Mouse (Mus musculus) heart, embryonic 16.5 days (tissue): ENCODE data around the gene Foxn3. TPM values are rescaled to one million over a fixed set of nuclear protein-coding genes. Genes with fewer than 3 reads are reported as not detected.

Source experiments
- ATAC-seq: fragments of 200-750 bp; cut with Nextera tagmentation; replicated peaks from 2 replicates; pipeline ENCODE4 v1.8.0; 2017; ENCODE audit warnings: moderate number of reproducible peaks; ENCODE audit not compliant: insufficient read depth, low FRiP score; ENCODE audit errors: extremely low read depth
- H3K27ac ChIP-seq: fragments of 300-500 bp; sonication (generic); 2 replicates; pipeline ENCODE4 v1.5.1; 2014; ENCODE audit warnings: mild to moderate bottlenecking, low read length, control low read depth, moderate library complexity
- H3K27me3 ChIP-seq: fragments of 300-500 bp; sonication (generic); 2 replicates; pipeline ENCODE4 v1.6.1; 2014; ENCODE audit warnings: low read length, mixed read lengths; ENCODE audit not compliant: control insufficient read depth, insufficient read depth
- H3K36me3 ChIP-seq: fragments of 300-500 bp; sonication (generic); 2 replicates; pipeline ENCODE4 v1.6.1; 2014; ENCODE audit not compliant: control insufficient read depth, insufficient read depth
- H3K4me1 ChIP-seq: fragments of 300-500 bp; sonication (generic); 2 replicates; pipeline ENCODE4 v1.6.1; 2014; ENCODE audit warnings: low read length, mixed read lengths; ENCODE audit not compliant: control insufficient read depth, insufficient read depth
- H3K4me2 ChIP-seq: fragments of 300-500 bp; sonication (generic); 2 replicates; pipeline ENCODE4 v1.6.1; 2014; ENCODE audit warnings: low read depth, mild to moderate bottlenecking, control low read depth, low read length
- H3K4me3 ChIP-seq: fragments of 300-500 bp; sonication (generic); 2 replicates; pipeline ENCODE4 v1.5.1; 2014; ENCODE audit warnings: mild to moderate bottlenecking, control low read depth, low read length
- H3K9ac ChIP-seq: fragments of 300-500 bp; sonication (generic); 2 replicates; pipeline ENCODE4 v1.6.1; 2014; ENCODE audit warnings: low read length, control low read depth
- H3K9me3 ChIP-seq: fragments of 300-500 bp; sonication (generic); replicated peaks from 2 replicates; pipeline ENCODE4 v1.6.1; 2016; ENCODE audit warnings: low read length; ENCODE audit not compliant: control insufficient read depth
- WGBS: fragments of 180-500 bp; shearing (Covaris S2); extraction: QIAGEN DNeasy Blood & Tissue Kit; methylation state at CpG from one replicate; pipeline ENCODE4 v1.1.7; 2014; 5-methylcytosine and 5-hydroxymethylcytosine counted together
- polyA plus RNA-seq: library from polyadenylated mRNA; unstranded; fragments of >200 nt; fragmentation: Nextera tagmentation; extraction: Ambion mirVana; gene quantifications from 2 replicates; pipeline ENCODE4 v1.2.1, GENCODE M21; 2015

Gene Foxn3
- polyA plus RNA-seq, 1 experiment from 2014 or later, result 52.1 TPM

DNA sequence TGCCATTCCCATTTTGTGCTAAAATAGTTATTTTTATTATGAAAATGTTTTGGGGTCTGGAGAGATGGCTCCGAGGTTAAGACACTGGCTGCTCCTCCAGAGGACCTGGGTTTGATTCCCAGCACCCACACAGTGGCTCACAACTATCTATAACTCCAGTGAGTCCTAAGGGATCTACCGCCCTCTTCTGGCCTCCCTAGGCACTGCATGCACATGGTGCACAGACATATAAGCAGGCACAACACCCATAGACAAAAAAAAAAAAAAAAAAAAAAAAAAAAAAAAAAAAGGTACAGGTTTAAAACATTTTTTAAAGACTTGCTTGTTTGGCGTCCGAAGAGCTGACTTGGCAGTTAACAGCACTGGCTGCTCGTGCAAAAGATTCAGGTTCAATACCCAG lies 391.2 kb downstream of the Foxn3 start:
- Histone ChIP-seq H3K9me3 (peaks cover 3% of the 10 kb centered on the region; the same call in 1 of the 2 replicates), H3K36me3 (no peaks in the 10 kb centered on the region)

DNA sequence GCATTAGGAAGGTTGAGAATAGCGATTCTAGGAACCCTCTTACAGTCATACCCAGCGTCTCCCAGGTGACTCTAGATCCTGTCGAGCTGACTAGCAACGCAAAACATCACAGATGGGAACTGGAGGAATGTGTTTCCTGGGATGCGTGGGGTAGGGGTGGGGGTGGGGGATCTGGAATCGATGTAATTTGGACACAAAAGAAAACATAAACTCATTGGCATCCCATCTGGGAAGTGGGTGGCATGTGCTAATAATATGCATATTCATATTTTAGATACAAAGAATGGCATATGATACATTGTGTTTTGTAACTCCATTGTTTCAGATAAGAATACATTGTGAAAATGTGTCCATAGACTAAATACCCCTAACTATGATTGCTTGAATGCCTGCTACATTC lies 393.5 kb downstream of the Foxn3 start:
- no peaks in the 10 kb centered on the region for H3K36me3 ChIP-seq
- WGBS, result 84% methylated on average over 6 of the region's 6 CpGs
- H3K27me3 ChIP-seq, result no peaks in the 10 kb centered on the region
- H3K9me3 ChIP-seq, result peaks cover 3% of the 10 kb centered on the region; the same call in 1 of the 2 replicates
- no peak overlapping the region for H3K4me2 ChIP-seq
- no peak overlapping the region for H3K4me3 ChIP-seq
- no peak overlapping the region for H3K9ac ChIP-seq
- ATAC-seq, result no peak
- H3K27ac ChIP-seq, result no peak overlapping the region
- H3K4me1 ChIP-seq, result no peaks in the 10 kb centered on the region

More for the DNA sequence above, 391.2 kb downstream of the Foxn3 start:
- Histone ChIP-seq H3K27me3 (no peaks in the 10 kb centered on the region), H3K9ac (no peak overlapping the region), H3K27ac (no peak overlapping the region), H3K4me1 (no peaks in the 10 kb centered on the region), H3K4me3 (no peak overlapping the region), H3K4me2 (no peak overlapping the region)
- ATAC-seq, result no peak
- 79% methylated on average over 5 of the region's 5 CpGs for WGBS

DNA sequence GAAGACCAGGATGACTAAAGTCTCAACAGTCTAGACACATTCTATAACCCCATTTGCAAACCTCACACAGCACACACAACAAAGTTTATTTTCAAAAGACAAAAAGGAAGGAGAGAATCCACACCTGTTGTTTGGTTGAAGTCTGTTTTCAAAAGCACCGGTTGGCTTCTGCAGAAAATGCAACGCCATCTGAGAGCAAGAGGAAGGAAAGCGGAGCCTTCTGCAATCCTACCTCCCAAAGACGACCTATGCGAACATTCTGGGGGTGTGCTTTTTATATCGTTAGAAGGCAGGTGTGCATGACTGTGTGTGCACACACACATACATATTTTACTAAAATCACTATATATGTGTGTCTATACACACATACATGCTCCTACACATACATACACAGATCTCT lies 397.3 kb downstream of the Foxn3 start:
- no peak overlapping the region for H3K4me3 ChIP-seq
- H3K27me3 ChIP-seq, result no peaks in the 10 kb centered on the region
- no peak for ATAC-seq
- WGBS, result 85% methylated on average over 6 of the region's 6 CpGs
- H3K4me1 ChIP-seq, result no peaks in the 10 kb centered on the region
- no peak overlapping the region for H3K9ac ChIP-seq
- no peaks in the 10 kb centered on the region for H3K36me3 ChIP-seq
- no peak overlapping the region for H3K27ac ChIP-seq
- H3K9me3 ChIP-seq, result no peaks in the 10 kb centered on the region
- H3K4me2 ChIP-seq, result no peak overlapping the region

- H3K4me1 ChIP-seq, result no peaks in the 10 kb centered on the region
- no peak overlapping the region for H3K27ac ChIP-seq
- no peak overlapping the region for H3K9ac ChIP-seq
- no peak for ATAC-seq
- no peak overlapping the region for H3K4me2 ChIP-seq
- no peaks in the 10 kb centered on the region for H3K27me3 ChIP-seq
- 80% methylated on average over 9 of the region's 9 CpGs for WGBS
- H3K4me3 ChIP-seq, result no peak overlapping the region
- H3K9me3 ChIP-seq, result no peaks in the 10 kb centered on the region
- no peaks in the 10 kb centered on the region for H3K36me3 ChIP-seq
Observed at GRCm38 (mm10) chr12:99163342-99163682, 400.1 kb downstream of the Foxn3 start.

- 78% methylated on average over 12 of the region's 12 CpGs for WGBS
- Histone ChIP-seq H3K4me3 (no peak overlapping the region), H3K36me3 (no peaks in the 10 kb centered on the region), H3K4me2 (no peak overlapping the region), H3K9me3 (no peaks in the 10 kb centered on the region), H3K9ac (no peak overlapping the region), H3K27ac (no peak overlapping the region), H3K4me1 (no peaks in the 10 kb centered on the region), H3K27me3 (no peaks in the 10 kb centered on the region)
- ATAC-seq, result no peak
Observed at GRCm38 (mm10) chr12:99162639-99163341, 400.6 kb downstream of the Foxn3 start.

- H3K36me3 ChIP-seq, result no peaks in the 10 kb centered on the region
- peak overlapping the region; percentile 28; the same call in 1 of the 2 replicates for H3K4me2 ChIP-seq
- 60% methylated on average over 10 of the region's 10 CpGs for WGBS
- H3K27ac ChIP-seq, result no peak overlapping the region
- H3K27me3 ChIP-seq, result no peaks in the 10 kb centered on the region
- no peak overlapping the region for H3K4me3 ChIP-seq
- H3K9ac ChIP-seq, result no peak overlapping the region
- no peaks in the 10 kb centered on the region for H3K4me1 ChIP-seq
- ATAC-seq, result no peak
- no peaks in the 10 kb centered on the region for H3K9me3 ChIP-seq
Observed at GRCm38 (mm10) chr12:99162188-99162587, 401.2 kb downstream of the Foxn3 start.

GRCm38 (mm10) chr12:99160061-99160460 lies 403.3 kb downstream of the Foxn3 start:
- no peak overlapping the region for H3K27ac ChIP-seq
- H3K9ac ChIP-seq, result no peak overlapping the region
- WGBS, result 76% methylated on average over 8 of the region's 8 CpGs
- no peaks in the 10 kb centered on the region for H3K4me1 ChIP-seq
- H3K4me2 ChIP-seq, result no peak overlapping the region
- no peak for ATAC-seq
- H3K4me3 ChIP-seq, result no peak overlapping the region
- no peaks in the 10 kb centered on the region for H3K27me3 ChIP-seq
- 0 out of 2 replicates have a peak, but pooled peaks cover 4% of the 10 kb centered on the region for H3K9me3 ChIP-seq
- H3K36me3 ChIP-seq, result no peaks in the 10 kb centered on the region

DNA sequence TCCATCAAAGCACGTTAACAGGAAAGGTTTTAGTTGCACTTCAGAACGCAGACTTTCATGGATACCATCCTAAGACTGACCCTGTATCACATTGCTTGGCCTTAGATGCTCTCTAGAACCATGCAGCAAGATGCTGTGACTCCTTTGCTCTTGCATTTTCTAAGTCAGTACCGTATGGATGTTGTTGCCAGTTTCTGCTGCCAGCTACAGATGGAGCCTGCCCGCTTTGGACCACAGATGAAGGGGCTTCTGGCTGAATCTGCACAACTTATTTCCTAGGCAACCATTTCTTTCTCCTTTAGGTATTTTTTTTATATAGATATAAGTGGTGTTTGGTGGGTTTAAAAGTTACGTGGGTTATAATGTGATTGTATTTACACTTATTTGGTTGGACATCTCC lies 407.5 kb downstream of the Foxn3 start:
- H3K4me1 ChIP-seq, result no peaks in the 10 kb centered on the region
- ATAC-seq, result no peak
- no peaks in the 10 kb centered on the region for H3K27me3 ChIP-seq
- H3K36me3 ChIP-seq, result no peaks in the 10 kb centered on the region
- WGBS, result 84% methylated on average over 5 of the region's 5 CpGs
- H3K9me3 ChIP-seq, result 0 out of 2 replicates have a peak, but pooled peaks cover 4% of the 10 kb centered on the region
- no peak overlapping the region for H3K9ac ChIP-seq
- H3K4me3 ChIP-seq, result no peak overlapping the region
- no peak overlapping the region for H3K4me2 ChIP-seq
- H3K27ac ChIP-seq, result no peak overlapping the region

GRCm38 (mm10) chr12:99154230-99154629 lies 409.2 kb downstream of the Foxn3 start:
- WGBS, result 79% methylated on average over 7 of the region's 7 CpGs

More at GRCm38 (mm10) chr12:99154230-99154629, 409.2 kb downstream of the Foxn3 start:
- H3K36me3 ChIP-seq, result no peaks in the 10 kb centered on the region
- no peak overlapping the region for H3K4me3 ChIP-seq
- no peak for ATAC-seq
- no peaks in the 10 kb centered on the region for H3K27me3 ChIP-seq
- H3K9ac ChIP-seq, result no peak overlapping the region
- H3K4me1 ChIP-seq, result no peaks in the 10 kb centered on the region; the same call in 1 of the 2 replicates
- 0 out of 2 replicates have a peak, but pooled peaks cover 4% of the 10 kb centered on the region for H3K9me3 ChIP-seq
- no peak overlapping the region for H3K27ac ChIP-seq
- H3K4me2 ChIP-seq, result no peak overlapping the region
